Mouse (Mus musculus) stomach, embryonic 15.5 days (tissue): ENCODE measurements around the gene Aldh3a1. TPM values are rescaled to one million over a fixed set of nuclear protein-coding genes. Genes with fewer than 3 reads are reported as not detected.

Experiments used
- ATAC-seq: fragments of 200-750 bp; cut with Nextera tagmentation; 2 replicates; pipeline ENCODE4 v1.8.0; 2017; ENCODE audit warnings: low read depth, moderate number of reproducible peaks, moderate TSS enrichment; ENCODE audit not compliant: insufficient read depth, low FRiP score
- H3K27ac ChIP-seq: fragments of 300-500 bp; sonication (generic); 2 replicates; pipeline ENCODE4 v1.5.1; 2015; ENCODE audit warnings: mild to moderate bottlenecking, inconsistent platforms
- H3K27me3 ChIP-seq: fragments of 300-500 bp; sonication (generic); replicated peaks from 2 replicates; pipeline ENCODE4 v1.6.1; 2015; ENCODE audit warnings: inconsistent platforms
- H3K36me3 ChIP-seq: fragments of 300-500 bp; sonication (generic); 2 replicates; pipeline ENCODE4 v1.6.1; 2015; ENCODE audit warnings: inconsistent platforms
- H3K4me1 ChIP-seq: fragments of 300-500 bp; sonication (generic); 2 replicates; pipeline ENCODE4 v1.6.1; 2015; ENCODE audit warnings: inconsistent platforms
- H3K4me2 ChIP-seq: fragments of 300-500 bp; sonication (generic); 2 replicates; pipeline ENCODE4 v1.6.1; 2015; ENCODE audit warnings: mild to moderate bottlenecking, inconsistent platforms
- H3K4me3 ChIP-seq: fragments of 300-500 bp; sonication (generic); replicated peaks from 2 replicates; pipeline ENCODE4 v1.5.1; 2015; ENCODE audit warnings: inconsistent platforms
- H3K9ac ChIP-seq: fragments of 300-500 bp; sonication (generic); 2 replicates; pipeline ENCODE4 v1.6.1; 2015; ENCODE audit warnings: inconsistent platforms
- H3K9me3 ChIP-seq: fragments of 300-500 bp; sonication (generic); 2 replicates; pipeline ENCODE4 v1.6.1; 2016; ENCODE audit warnings: inconsistent platforms
- WGBS: fragments of 180-500 bp; shearing (Covaris S2); methylation state at CpG from one replicate; pipeline ENCODE4 v1.1.7; 2015; 5-methylcytosine and 5-hydroxymethylcytosine counted together
- polyA plus RNA-seq: library from polyadenylated mRNA; unstranded; fragments of >200 nt; fragmentation: Nextera tagmentation; extraction: Ambion mirVana; gene quantifications from 2 replicates; pipeline ENCODE4 v1.2.1, GENCODE M21; 2015

Gene Aldh3a1
- polyA plus RNA-seq, 1 experiment from 2014 or later, result 0.19 TPM

GRCm38 (mm10) chr11:61199620-61200362 is 7.5 kb upstream of the Aldh3a1 start:
- no peaks in the 10 kb centered on the region for H3K4me1 ChIP-seq
- H3K4me3 ChIP-seq, result no peak overlapping the region
- 56% methylated on average over 4 of the region's 4 CpGs for WGBS
- peak; percentile 50; the same call in 1 of the 2 replicates for ATAC-seq
- no peak overlapping the region for H3K4me2 ChIP-seq
- no peaks in the 10 kb centered on the region for H3K27me3 ChIP-seq
- no peaks in the 10 kb centered on the region for H3K9me3 ChIP-seq
- H3K27ac ChIP-seq, result no peak overlapping the region; the same call in 1 of the 2 replicates
- H3K9ac ChIP-seq, result no peak overlapping the region
- no peaks in the 10 kb centered on the region for H3K36me3 ChIP-seq

GRCm38 (mm10) chr11:61202186-61202585 is 5.2 kb upstream of the Aldh3a1 start:
- Histone ChIP-seq H3K4me3 (no peak overlapping the region), H3K9me3 (no peaks in the 10 kb centered on the region), H3K4me2 (no peak overlapping the region), H3K4me1 (0 out of 2 replicates have a peak, but pooled peaks cover under 1% of the 10 kb centered on the region), H3K27me3 (no peaks in the 10 kb centered on the region), H3K27ac (no peak overlapping the region), H3K36me3 (no peaks in the 10 kb centered on the region), H3K9ac (no peak overlapping the region)
- ATAC-seq, result no peak
- WGBS, result 79% methylated on average over 6 of the region's 6 CpGs

GRCm38 (mm10) chr11:61202810-61203209 is 4.5 kb upstream of the Aldh3a1 start:
- WGBS, result 63% methylated on average over 2 of the region's 2 CpGs
- no peak for ATAC-seq

GRCm38 (mm10) chr11:61205167-61205950 is 2.0 kb upstream of the Aldh3a1 start:
- WGBS, result 88% methylated on average over 9 of the region's 10 CpGs

More at GRCm38 (mm10) chr11:61202810-61203209, 4.5 kb upstream of the Aldh3a1 start:
- Histone ChIP-seq H3K4me1 (peaks cover 7% of the 10 kb centered on the region; the same call in 1 of the 2 replicates), H3K9me3 (no peaks in the 10 kb centered on the region), H3K36me3 (no peaks in the 10 kb centered on the region), H3K4me3 (no peak overlapping the region), H3K27me3 (no peaks in the 10 kb centered on the region), H3K9ac (no peak overlapping the region), H3K27ac (no peak overlapping the region), H3K4me2 (no peak overlapping the region)

GRCm38 (mm10) chr11:61206136-61206535 is 1.2 kb upstream of the Aldh3a1 start:
- Histone ChIP-seq H3K4me1 (peaks cover 8% of the 10 kb centered on the region; the same call in 1 of the 2 replicates), H3K9ac (no peak overlapping the region), H3K27ac (no peak overlapping the region), H3K4me2 (no peak overlapping the region), H3K27me3 (no peaks in the 10 kb centered on the region), H3K36me3 (no peaks in the 10 kb centered on the region), H3K9me3 (no peaks in the 10 kb centered on the region), H3K4me3 (no peak overlapping the region)
- ATAC-seq, result no peak
- 95% methylated on average over 3 of the region's 3 CpGs for WGBS

More at GRCm38 (mm10) chr11:61205167-61205950, 2.0 kb upstream of the Aldh3a1 start:
- Histone ChIP-seq H3K27me3 (no peaks in the 10 kb centered on the region), H3K27ac (no peak overlapping the region), H3K4me3 (no peak overlapping the region), H3K4me1 (peaks cover 8% of the 10 kb centered on the region; the same call in 1 of the 2 replicates), H3K4me2 (no peak overlapping the region), H3K9ac (no peak overlapping the region), H3K36me3 (no peaks in the 10 kb centered on the region), H3K9me3 (no peaks in the 10 kb centered on the region)
- ATAC-seq, result no peak

DNA sequence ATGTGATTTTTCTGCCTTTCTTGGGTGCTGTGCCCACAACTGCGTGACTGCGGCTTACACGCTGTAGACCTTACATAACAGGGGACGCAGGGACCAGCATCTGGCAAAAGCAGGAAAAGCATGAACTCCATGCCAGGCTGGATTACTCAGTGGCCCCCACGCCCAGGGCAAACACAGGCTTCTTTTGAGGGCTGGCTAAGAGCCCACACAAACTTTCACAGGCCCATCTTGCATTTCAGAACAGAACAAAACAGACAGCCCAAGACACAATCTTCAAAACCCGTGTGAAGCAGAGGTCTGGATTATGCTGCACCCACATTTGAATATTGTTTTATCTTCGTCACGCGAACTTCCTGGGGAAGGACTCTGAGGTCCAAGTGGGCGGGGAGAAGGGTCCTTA is 979 bp downstream of the Aldh3a1 start:
- H3K9ac ChIP-seq, result no peak overlapping the region
- H3K4me2 ChIP-seq, result no peak overlapping the region
- H3K27me3 ChIP-seq, result 0 out of 2 replicates have a peak, but pooled peaks cover 7% of the 10 kb centered on the region
- no peak overlapping the region for H3K27ac ChIP-seq
- WGBS, result 67% methylated on average over 10 of the region's 10 CpGs
- no peaks in the 10 kb centered on the region for H3K9me3 ChIP-seq
- no peak overlapping the region for H3K4me3 ChIP-seq
- peaks cover 8% of the 10 kb centered on the region; the same call in 1 of the 2 replicates for H3K4me1 ChIP-seq
- ATAC-seq, result no peak
- no peaks in the 10 kb centered on the region for H3K36me3 ChIP-seq

GRCm38 (mm10) chr11:61212102-61212501 is 4.8 kb downstream of the Aldh3a1 start:
- H3K9me3 ChIP-seq, result no peaks in the 10 kb centered on the region
- 39% methylated on average over 20 of the region's 20 CpGs for WGBS
- no peak overlapping the region for H3K4me3 ChIP-seq
- no peak for ATAC-seq
- H3K36me3 ChIP-seq, result no peaks in the 10 kb centered on the region
- H3K27ac ChIP-seq, result no peak overlapping the region
- peaks cover 8% of the 10 kb centered on the region; the same call in 1 of the 2 replicates for H3K4me1 ChIP-seq
- no peak overlapping the region for H3K9ac ChIP-seq
- no peak overlapping the region for H3K4me2 ChIP-seq
- H3K27me3 ChIP-seq, result 0 out of 2 replicates have a peak, but pooled peaks cover 7% of the 10 kb centered on the region

DNA sequence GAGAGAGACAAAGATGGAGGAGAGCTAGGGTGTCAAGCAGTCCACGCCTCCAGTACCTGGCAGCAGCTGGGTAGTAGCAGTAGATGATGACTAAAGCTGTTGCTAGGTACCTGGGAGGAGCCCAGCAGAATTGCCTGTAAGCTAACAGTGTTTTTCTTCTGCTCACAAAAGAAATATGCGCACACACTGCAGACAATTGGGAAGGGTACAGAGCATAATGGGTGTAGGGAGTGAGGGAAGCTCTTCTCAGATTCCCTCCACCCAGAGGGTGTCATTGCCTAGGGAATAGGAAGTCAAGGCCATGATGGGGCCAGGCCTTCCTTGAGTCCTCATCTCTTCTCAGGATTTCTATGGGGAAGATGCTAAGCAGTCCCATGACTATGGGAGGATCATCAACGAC is 8.6 kb downstream of the Aldh3a1 start:
- no peak overlapping the region for H3K27ac ChIP-seq
- H3K4me2 ChIP-seq, result no peak overlapping the region
- H3K36me3 ChIP-seq, result no peaks in the 10 kb centered on the region
- H3K4me3 ChIP-seq, result no peak overlapping the region
- H3K9me3 ChIP-seq, result no peaks in the 10 kb centered on the region
- no peak overlapping the region for H3K9ac ChIP-seq
- no peaks in the 10 kb centered on the region for H3K4me1 ChIP-seq
- ATAC-seq, result no peak
- 81% methylated on average over 3 of the region's 3 CpGs for WGBS
- H3K27me3 ChIP-seq, result 0 out of 2 replicates have a peak, but pooled peaks cover 7% of the 10 kb centered on the region

- Histone ChIP-seq H3K9ac (no peak overlapping the region), H3K36me3 (no peaks in the 10 kb centered on the region), H3K4me1 (no peaks in the 10 kb centered on the region), H3K27ac (no peak overlapping the region), H3K9me3 (no peaks in the 10 kb centered on the region), H3K4me2 (no peak overlapping the region), H3K27me3 (no peaks in the 10 kb centered on the region), H3K4me3 (no peak overlapping the region)
- ATAC-seq, result no peak
- 49% methylated on average over 9 of the region's 9 CpGs for WGBS
These were observed 13.0 kb downstream of the Aldh3a1 start for GRCm38 (mm10) chr11:61220156-61220881.

- Histone ChIP-seq H3K27me3 (no peaks in the 10 kb centered on the region), H3K27ac (no peak overlapping the region), H3K4me2 (no peak overlapping the region), H3K9me3 (no peaks in the 10 kb centered on the region), H3K36me3 (no peaks in the 10 kb centered on the region), H3K4me3 (no peak overlapping the region), H3K9ac (no peak overlapping the region), H3K4me1 (0 out of 2 replicates have a peak, but pooled peaks cover 3% of the 10 kb centered on the region)
- WGBS, result 80% methylated on average over 1 of the region's 1 CpGs
- no peak for ATAC-seq
These were observed 14.7 kb downstream of the Aldh3a1 start for GRCm38 (mm10) chr11:61222007-61222406.

GRCm38 (mm10) chr11:61222971-61223745 is 15.8 kb downstream of the Aldh3a1 start:
- no peak overlapping the region for H3K9ac ChIP-seq
- no peak overlapping the region for H3K27ac ChIP-seq
- no peak overlapping the region for H3K4me2 ChIP-seq
- H3K4me1 ChIP-seq, result 0 out of 2 replicates have a peak, but pooled peaks cover 3% of the 10 kb centered on the region
- ATAC-seq, result no peak
- H3K27me3 ChIP-seq, result no peaks in the 10 kb centered on the region
- H3K4me3 ChIP-seq, result no peak overlapping the region
- no peaks in the 10 kb centered on the region for H3K9me3 ChIP-seq
- no peaks in the 10 kb centered on the region for H3K36me3 ChIP-seq
- WGBS, result 82% methylated on average over 9 of the region's 9 CpGs
